Comparison of ENCODE assay signal across 9 mouse cellular contexts in genomic region chr14:114949156-114949496, GRCm38 (mm10).
A peak's percentile ranks its signal among the peaks of the same experiment; 100 is the strongest.
DNase-seq lines count a peak whose midpoint lies in the region; ATAC-seq lines count a peak whose summit lies in the region.
"Had no signal": no experiment of that assay in that cellular context is flagged by ENCODE, and none has a peak within 500 bp of the region (broad histone marks: within the 10 kb centered on the region; RNA-seq: fewer than 3 reads in every experiment).

No protein-coding gene starts in this region.

- no peaks in the 10 kb centered on the region for H3K36me3 ChIP-seq in kidney, embryonic 14.5 days (ENCODE audit: control insufficient read depth, insufficient read depth, low read length)
- no peaks in the 10 kb centered on the region for H3K36me3 ChIP-seq in embryonic facial prominence, embryonic 13.5 days
- no peaks in the 10 kb centered on the region for H3K36me3 ChIP-seq in hindbrain, embryonic 15.5 days
- no peaks in the 10 kb centered on the region for H3K36me3 ChIP-seq in midbrain, embryonic 12.5 days
- H3K36me3 ChIP-seq: limb, embryonic 13.5 days had no signal

- H3K27ac ChIP-seq in kidney, embryonic 14.5 days (ENCODE audit: low read depth, low read length) = peak overlapping the region; percentile 52; the same call in 1 of the 2 replicates
- peak overlapping the region; percentile 49 for H3K27ac ChIP-seq in embryonic facial prominence, embryonic 13.5 days
- H3K27ac ChIP-seq in hindbrain, embryonic 15.5 days (replicated peaks) = peak overlapping the region; percentile 6; the same call in 1 of the 2 replicates
- H3K27ac ChIP-seq in midbrain, embryonic 12.5 days (replicated peaks) = no peak overlapping the region

- no peak for DNase-seq in kidney, postnatal 14 days
- no peak for DNase-seq in left cerebral cortex, adult 11 months (ENCODE audit: low spot score)
- no peak for DNase-seq in cerebellum, adult 11-12 months
- DNase-seq in spleen, adult 18-20 months = no peak

- ATAC-seq in kidney, embryonic 14.5 days (ENCODE audit: low FRiP score, low TSS enrichment) = no peak
- no peak for ATAC-seq in embryonic facial prominence, embryonic 13.5 days (ENCODE audit: insufficient number of reproducible peaks, insufficient read depth, low FRiP score, low TSS enrichment, low read depth)
- ATAC-seq in hindbrain, embryonic 15.5 days (ENCODE audit: low FRiP score, low read depth) = no peak
- 0 out of 2 replicates have a peak, but pooled peaks have one; percentile 7 for ATAC-seq in midbrain, embryonic 12.5 days (ENCODE audit: low FRiP score, low read depth)

- no peak overlapping the region for H3K4me3 ChIP-seq in kidney, embryonic 14.5 days (ENCODE audit: low read length)
- H3K4me3 ChIP-seq in embryonic facial prominence, embryonic 13.5 days = no peak overlapping the region; the same call in 1 of the 2 replicates
- H3K4me3 ChIP-seq in hindbrain, embryonic 15.5 days = peak overlapping the region; percentile 20
- H3K4me3 ChIP-seq in midbrain, embryonic 12.5 days = no peak overlapping the region
- H3K4me3 ChIP-seq: limb, embryonic 13.5 days had no signal

- no peaks in the 10 kb centered on the region for H3K27me3 ChIP-seq in kidney, embryonic 14.5 days (ENCODE audit: control insufficient read depth, insufficient read depth, low read length)
- no peaks in the 10 kb centered on the region for H3K27me3 ChIP-seq in embryonic facial prominence, embryonic 13.5 days
- H3K27me3 ChIP-seq in hindbrain, embryonic 15.5 days = no peaks in the 10 kb centered on the region
- H3K27me3 ChIP-seq in midbrain, embryonic 12.5 days = no peaks in the 10 kb centered on the region
- H3K27me3 ChIP-seq: limb, embryonic 13.5 days had no signal

- H3K9me3 ChIP-seq in kidney, embryonic 14.5 days (ENCODE audit: control insufficient read depth, low read length) = no peaks in the 10 kb centered on the region
- no peaks in the 10 kb centered on the region for H3K9me3 ChIP-seq in embryonic facial prominence, embryonic 13.5 days
- no peaks in the 10 kb centered on the region for H3K9me3 ChIP-seq in hindbrain, embryonic 15.5 days
- H3K9me3 ChIP-seq in midbrain, embryonic 12.5 days = no peaks in the 10 kb centered on the region
- H3K9me3 ChIP-seq: limb, embryonic 13.5 days had no signal

- H3K4me1 ChIP-seq in kidney, embryonic 14.5 days (ENCODE audit: control insufficient read depth, insufficient read depth, low read length) = peaks cover 9% of the 10 kb centered on the region; the same call in 1 of the 2 replicates
- peaks cover 16% of the 10 kb centered on the region; the same call in 1 of the 2 replicates for H3K4me1 ChIP-seq in embryonic facial prominence, embryonic 13.5 days
- peaks cover 14% of the 10 kb centered on the region; the same call in 1 of the 2 replicates for H3K4me1 ChIP-seq in hindbrain, embryonic 15.5 days (replicated peaks)
- H3K4me1 ChIP-seq in midbrain, embryonic 12.5 days = peaks cover 11% of the 10 kb centered on the region

- H3K9ac ChIP-seq in kidney, embryonic 14.5 days (ENCODE audit: low read depth, low read length) = no peak overlapping the region
- H3K9ac ChIP-seq in embryonic facial prominence, embryonic 13.5 days = peak overlapping the region; percentile 51; the same call in 1 of the 2 replicates
- 0 out of 2 replicates have a peak overlapping the region, but pooled peaks have one; percentile 27 for H3K9ac ChIP-seq in hindbrain, embryonic 15.5 days
- H3K9ac ChIP-seq in midbrain, embryonic 12.5 days (replicated peaks) = no peak overlapping the region
- H3K9ac ChIP-seq: limb, embryonic 13.5 days had no signal

- WGBS in kidney, embryonic 14.5 days = 80% methylated on average over 5 of the region's 5 CpGs
- 55% methylated on average over 5 of the region's 5 CpGs for WGBS in embryonic facial prominence, embryonic 13.5 days
- WGBS in hindbrain, embryonic 15.5 days = 53% methylated on average over 5 of the region's 5 CpGs
- WGBS in midbrain, embryonic 12.5 days = 51% methylated on average over 5 of the region's 5 CpGs

- H3K4me2 ChIP-seq in kidney, embryonic 14.5 days (replicated peaks; ENCODE audit: low read depth, low read length) = no peak overlapping the region
- H3K4me2 ChIP-seq in embryonic facial prominence, embryonic 13.5 days = peak overlapping the region; percentile 42
- peak overlapping the region; percentile 49 for H3K4me2 ChIP-seq in hindbrain, embryonic 15.5 days
- H3K4me2 ChIP-seq in midbrain, embryonic 12.5 days (replicated peaks) = peak overlapping the region; percentile 44

Comparison
In these comparisons a context has a peak if more than half of its experiments do, and no peak if none do; other contexts are left out.
1. H3K9ac ChIP-seq: peak in embryonic facial prominence, embryonic 13.5 days (single experiment) and hindbrain, embryonic 15.5 days (single experiment); none in kidney, embryonic 14.5 days (single experiment) and midbrain, embryonic 12.5 days (single experiment).